Mouse (Mus musculus) embryonic facial prominence, embryonic 13.5 days (tissue): Measurements from ENCODE around the gene Prss45. TPM values are rescaled to one million over a fixed set of nuclear protein-coding genes. Genes with fewer than 3 reads are reported as not detected.

ENCODE experiments used
- ATAC-seq: fragments of 200-750 bp; cut with Nextera tagmentation; 2 replicates; pipeline ENCODE4 v1.8.0; 2017; ENCODE audit warnings: low read depth; ENCODE audit not compliant: insufficient number of reproducible peaks, insufficient read depth, low FRiP score, low TSS enrichment
- H3K27ac ChIP-seq: fragments of 300-500 bp; sonication (generic); 2 replicates; pipeline ENCODE4 v1.5.1; 2015; ENCODE audit warnings: moderate library complexity, mild to moderate bottlenecking, inconsistent platforms
- H3K27me3 ChIP-seq: fragments of 300-500 bp; sonication (generic); 2 replicates; pipeline ENCODE4 v1.6.1; 2015; ENCODE audit warnings: mild to moderate bottlenecking, inconsistent platforms
- H3K36me3 ChIP-seq: fragments of 300-500 bp; sonication (generic); 2 replicates; pipeline ENCODE4 v1.6.1; 2015; ENCODE audit warnings: mild to moderate bottlenecking, inconsistent platforms
- H3K4me1 ChIP-seq: fragments of 300-500 bp; sonication (generic); 2 replicates; pipeline ENCODE4 v1.6.1; 2015; ENCODE audit warnings: inconsistent platforms
- H3K4me2 ChIP-seq: fragments of 300-500 bp; sonication (generic); 2 replicates; pipeline ENCODE4 v1.6.1; 2015; ENCODE audit warnings: moderate library complexity, mild to moderate bottlenecking, inconsistent platforms
- H3K4me3 ChIP-seq: fragments of 300-500 bp; sonication (generic); 2 replicates; pipeline ENCODE4 v1.5.1; 2015; ENCODE audit warnings: mild to moderate bottlenecking, inconsistent platforms
- H3K9ac ChIP-seq: fragments of 300-500 bp; sonication (generic); 2 replicates; pipeline ENCODE4 v1.6.1; 2015; ENCODE audit warnings: mild to moderate bottlenecking, inconsistent platforms
- H3K9me3 ChIP-seq: fragments of 300-500 bp; sonication (generic); 2 replicates; pipeline ENCODE4 v1.6.1; 2016; ENCODE audit warnings: inconsistent platforms
- WGBS: fragments of 180-500 bp; shearing (Covaris S2); methylation state at CpG from one replicate; pipeline ENCODE4 v1.1.7; 2015; ENCODE audit warnings: mixed read lengths; 5-methylcytosine and 5-hydroxymethylcytosine counted together
- polyA plus RNA-seq: library from polyadenylated mRNA; unstranded; fragments of >200 nt; fragmentation: Nextera tagmentation; extraction: Ambion mirVana; gene quantifications from 2 replicates; pipeline ENCODE4 v1.2.1, GENCODE M21; 2015

Gene Prss45
- polyA plus RNA-seq, 1 experiment from 2014 or later = not detected

DNA sequence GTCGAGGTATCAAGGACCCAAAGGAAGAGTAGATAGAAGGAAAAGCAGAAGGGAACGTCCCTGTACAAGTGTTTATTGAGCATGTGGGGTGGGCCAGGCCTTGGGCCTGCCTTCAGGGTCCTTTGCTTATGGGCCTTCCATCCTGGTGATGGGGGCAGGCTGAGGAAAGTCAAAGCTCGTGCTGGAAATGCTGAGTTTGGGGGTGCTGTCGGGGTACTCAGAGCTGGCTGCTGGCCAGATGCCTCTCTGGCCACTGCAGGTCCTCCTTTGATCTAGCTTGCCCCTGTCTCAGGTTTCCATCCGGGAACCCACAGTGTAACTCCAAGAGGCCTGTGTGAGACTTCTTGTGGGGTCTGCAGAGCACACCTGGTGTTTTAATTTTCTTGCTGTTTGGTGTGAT is 24.1 kb downstream of the Prss45 start:
- Histone ChIP-seq H3K4me3 (no peak overlapping the region), H3K4me2 (no peak overlapping the region), H3K9ac (no peak overlapping the region), H3K9me3 (no peaks in the 10 kb centered on the region), H3K36me3 (no peaks in the 10 kb centered on the region), H3K4me1 (peaks cover 7% of the 10 kb centered on the region), H3K27ac (no peak overlapping the region), H3K27me3 (peaks cover 28% of the 10 kb centered on the region)
- 36% methylated on average over 5 of the region's 5 CpGs for whole genome bisulfite sequencing
- no peak for ATAC-seq

DNA sequence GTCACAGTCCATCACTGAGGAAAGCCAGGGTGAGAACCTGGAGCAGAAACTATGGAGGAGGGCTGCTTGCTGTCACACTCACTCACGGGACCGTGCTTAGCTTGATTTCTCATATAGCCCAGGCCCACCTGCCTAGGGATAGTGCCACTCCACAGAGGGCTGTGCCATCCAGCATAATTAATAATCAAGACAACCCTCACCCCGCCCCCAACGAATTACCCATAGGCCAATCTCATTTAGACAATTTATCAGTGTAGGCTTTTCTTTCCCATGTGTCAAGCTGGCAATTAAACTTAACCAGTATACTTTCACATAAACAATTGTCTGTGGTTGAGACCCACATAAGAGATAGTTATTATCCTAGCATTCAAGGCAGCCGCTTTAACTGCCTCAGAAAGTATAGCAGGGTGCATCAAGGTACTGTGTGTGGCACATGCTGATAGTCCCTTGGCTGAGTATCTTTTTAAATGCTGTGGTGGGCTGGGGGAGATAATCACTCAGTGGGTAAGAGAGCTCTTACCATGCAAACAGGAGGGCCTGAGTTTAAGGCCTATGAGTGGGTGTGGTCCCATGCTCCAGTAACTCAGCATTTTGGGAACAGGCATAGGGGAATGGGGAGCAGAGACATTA is 24.7 kb downstream of the Prss45 start:
- no peaks in the 10 kb centered on the region for H3K36me3 ChIP-seq
- peaks cover 28% of the 10 kb centered on the region for H3K27me3 ChIP-seq
- no peak overlapping the region for H3K9ac ChIP-seq
- no peak overlapping the region for H3K27ac ChIP-seq
- whole genome bisulfite sequencing = 84% methylated on average over 5 of the region's 5 CpGs
- no peak overlapping the region for H3K4me3 ChIP-seq
- H3K9me3 ChIP-seq = no peaks in the 10 kb centered on the region
- no peak overlapping the region for H3K4me2 ChIP-seq
- no peak for ATAC-seq
- peaks cover 7% of the 10 kb centered on the region for H3K4me1 ChIP-seq

DNA sequence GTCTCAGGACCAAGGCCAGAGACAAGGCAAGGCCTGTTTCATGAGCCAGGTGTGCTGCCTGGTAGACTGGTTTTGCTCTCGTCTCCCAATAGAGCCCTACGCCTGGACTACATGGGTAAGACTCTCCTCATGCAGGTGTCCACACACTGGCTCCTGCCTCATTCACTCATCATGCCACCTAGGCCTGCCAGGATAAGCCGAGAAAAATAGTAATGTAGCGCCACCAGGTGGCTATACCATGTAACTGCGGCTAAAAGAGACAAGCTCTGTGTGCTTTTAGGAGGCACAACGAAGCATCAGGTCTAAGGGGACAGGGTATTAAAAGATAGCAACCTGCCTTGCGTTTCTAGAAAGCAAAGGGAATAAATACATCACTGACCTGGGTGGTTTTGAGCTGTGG is 36.6 kb downstream of the Prss45 start:
- no peak overlapping the region for H3K9ac ChIP-seq
- no peak overlapping the region for H3K4me3 ChIP-seq
- no peaks in the 10 kb centered on the region for H3K9me3 ChIP-seq
- no peak overlapping the region for H3K27ac ChIP-seq
- H3K27me3 ChIP-seq = peaks cover 32% of the 10 kb centered on the region
- no peak for ATAC-seq
- peaks cover 22% of the 10 kb centered on the region for H3K4me1 ChIP-seq
- H3K36me3 ChIP-seq = no peaks in the 10 kb centered on the region
- 20% methylated on average over 7 of the region's 7 CpGs for WGBS
- H3K4me2 ChIP-seq = no peak overlapping the region

GRCm38 (mm10) chr9:110873681-110874659 is 39.6 kb downstream of the Prss45 start:
- peaks cover 22% of the 10 kb centered on the region for H3K4me1 ChIP-seq
- no peak overlapping the region for H3K27ac ChIP-seq
- no peaks in the 10 kb centered on the region for H3K9me3 ChIP-seq
- peak overlapping the region; percentile 52 for H3K9ac ChIP-seq
- peak overlapping the region; percentile 59 for H3K4me2 ChIP-seq
- no peaks in the 10 kb centered on the region for H3K36me3 ChIP-seq
- peaks cover 48% of the 10 kb centered on the region for H3K27me3 ChIP-seq
- peak overlapping the region; percentile 37 for H3K4me3 ChIP-seq
- 10% methylated on average over 34 of the region's 40 CpGs for WGBS
- ATAC-seq = 0 out of 2 replicates have a peak, but pooled peaks have one; percentile 22

DNA sequence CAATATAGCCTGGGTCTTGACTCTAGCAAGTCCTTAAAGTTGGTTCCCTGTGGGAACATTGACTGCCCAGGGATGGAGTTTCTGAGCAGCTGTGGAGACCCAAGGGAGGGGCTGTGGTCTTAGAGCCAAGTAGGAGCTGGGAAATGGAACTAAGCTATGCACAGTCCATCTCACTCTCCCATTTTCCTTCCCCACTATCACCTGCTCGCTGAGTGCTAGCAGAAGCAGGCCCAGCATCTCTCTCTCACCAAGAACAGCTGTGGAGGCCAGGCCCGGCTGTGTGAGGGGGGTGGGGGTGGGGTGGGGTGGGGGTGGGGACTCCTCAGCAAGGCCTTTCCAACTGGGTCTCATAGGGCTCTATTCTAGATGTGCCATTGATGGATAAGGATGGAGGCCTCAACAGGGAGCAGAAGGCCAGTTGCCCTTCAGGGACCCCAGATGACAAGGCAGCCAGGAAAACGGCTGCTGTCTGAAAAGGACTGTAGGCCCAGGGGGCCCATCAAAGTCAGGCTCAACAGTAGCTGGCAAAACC is 40.3 kb downstream of the Prss45 start:
- WGBS = 11% methylated on average over 3 of the region's 3 CpGs
- Histone ChIP-seq H3K4me1 (peaks cover 30% of the 10 kb centered on the region), H3K9me3 (no peaks in the 10 kb centered on the region), H3K36me3 (no peaks in the 10 kb centered on the region), H3K27ac (no peak overlapping the region), H3K4me3 (no peak overlapping the region), H3K4me2 (no peak overlapping the region), H3K27me3 (peaks cover 55% of the 10 kb centered on the region), H3K9ac (no peak overlapping the region; the same call in 1 of the 2 replicates)
- no peak for ATAC-seq

DNA sequence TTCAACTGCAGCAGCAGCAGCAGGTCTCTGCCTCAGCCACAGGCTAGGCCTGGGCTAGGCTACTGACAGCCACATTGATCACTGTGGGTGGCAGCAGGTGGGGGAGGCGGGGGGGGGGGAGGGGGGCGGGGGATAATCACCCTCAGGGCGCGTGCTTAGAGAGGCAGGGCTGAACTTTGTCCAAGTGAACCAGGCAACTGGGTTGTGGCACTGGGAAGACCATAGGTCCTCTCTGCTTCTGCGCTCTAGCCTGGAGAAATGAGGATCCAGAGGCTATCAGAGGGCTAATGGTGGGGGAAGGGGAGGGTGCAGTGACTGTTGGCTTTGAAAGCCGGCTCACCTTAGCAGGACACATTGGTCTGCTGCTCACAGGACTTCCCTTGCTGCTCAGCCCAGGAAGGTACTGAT is 40.9 kb downstream of the Prss45 start:
- Histone ChIP-seq H3K36me3 (no peaks in the 10 kb centered on the region), H3K4me1 (peaks cover 33% of the 10 kb centered on the region), H3K27me3 (peaks cover 61% of the 10 kb centered on the region), H3K27ac (no peak overlapping the region), H3K4me3 (no peak overlapping the region), H3K9me3 (no peaks in the 10 kb centered on the region), H3K4me2 (no peak overlapping the region), H3K9ac (no peak overlapping the region; the same call in 1 of the 2 replicates)
- ATAC-seq = no peak
- WGBS = 28% methylated on average over 4 of the region's 6 CpGs

- no peaks in the 10 kb centered on the region for H3K9me3 ChIP-seq
- 76% methylated on average over 1 of the region's 1 CpGs for WGBS
- H3K4me2 ChIP-seq = no peak overlapping the region
- no peak overlapping the region for H3K27ac ChIP-seq
- H3K27me3 ChIP-seq = peaks cover 69% of the 10 kb centered on the region
- H3K4me1 ChIP-seq = peaks cover 38% of the 10 kb centered on the region
- H3K36me3 ChIP-seq = no peaks in the 10 kb centered on the region
- H3K9ac ChIP-seq = no peak overlapping the region
- H3K4me3 ChIP-seq = no peak overlapping the region
- no peak for ATAC-seq
These were observed 43.0 kb downstream of the Prss45 start for GRCm38 (mm10) chr9:110877353-110877752.

DNA sequence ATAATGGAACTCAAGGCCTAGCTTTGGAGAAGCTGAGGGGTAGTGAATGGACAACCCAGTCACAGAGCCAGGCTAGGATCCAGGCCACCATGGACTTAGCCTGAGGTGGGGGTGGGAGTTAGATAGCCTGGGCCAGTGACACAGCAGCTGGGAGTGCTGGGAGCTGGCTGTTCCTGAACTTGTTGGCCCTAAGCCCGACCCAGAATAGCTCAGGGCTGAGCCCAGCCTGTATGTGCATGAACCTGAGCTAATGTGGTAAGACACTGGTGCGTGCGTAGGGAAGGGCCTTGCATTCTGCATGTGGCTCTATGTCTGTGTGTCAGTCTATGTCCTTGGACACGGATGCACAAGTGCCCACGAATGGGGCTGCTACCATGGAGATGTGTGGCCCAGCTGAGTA is 43.5 kb downstream of the Prss45 start:
- Histone ChIP-seq H3K4me2 (no peak overlapping the region), H3K36me3 (no peaks in the 10 kb centered on the region), H3K9ac (no peak overlapping the region), H3K9me3 (no peaks in the 10 kb centered on the region), H3K27me3 (peaks cover 65% of the 10 kb centered on the region), H3K27ac (no peak overlapping the region), H3K4me1 (peaks cover 38% of the 10 kb centered on the region), H3K4me3 (no peak overlapping the region)
- ATAC-seq = no peak
- whole genome bisulfite sequencing = 85% methylated on average over 5 of the region's 5 CpGs

DNA sequence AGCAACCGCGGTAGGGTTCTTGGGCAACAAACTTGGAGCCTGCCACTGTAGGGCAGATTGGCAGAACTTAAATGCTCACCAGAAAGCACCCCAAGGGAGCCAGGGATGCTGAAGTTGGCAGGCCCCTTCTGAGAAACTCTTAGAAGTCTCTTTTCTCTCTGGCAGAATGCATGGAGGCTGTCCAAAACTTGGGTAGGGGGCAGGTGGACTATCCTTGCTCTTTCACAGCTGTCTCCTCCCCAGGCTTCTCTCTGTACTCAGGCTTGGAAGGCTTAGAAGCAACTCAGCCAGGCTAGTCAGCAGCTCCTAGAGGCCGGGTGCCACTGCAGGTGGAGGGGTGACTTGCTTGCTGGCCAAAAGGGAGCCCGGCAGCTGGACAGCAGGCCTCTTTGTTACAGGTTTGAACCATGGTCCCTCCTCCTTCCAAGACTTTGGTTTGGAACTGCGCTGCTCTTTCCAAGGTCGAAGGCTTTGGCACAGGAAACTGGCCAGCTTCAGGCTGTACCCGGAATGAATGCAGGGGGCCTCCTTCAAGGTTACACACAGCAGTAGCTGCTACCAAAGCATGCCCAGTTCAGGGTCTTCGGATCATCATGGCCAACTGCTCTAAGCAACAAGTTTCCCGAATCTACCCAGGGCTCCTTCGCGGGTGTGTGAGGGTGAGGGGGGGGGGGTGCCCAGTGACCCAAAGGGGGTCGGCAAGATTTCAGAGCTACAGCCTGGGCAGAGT is 45.0 kb downstream of the Prss45 start, which contains the start of gene Als2cl:
Gene Als2cl (plus strand): TSS at position 680 of the 730 bp plus-strand sequence.
- H3K27ac ChIP-seq = no peak within 1 kb of the TSS
- no peaks in the 10 kb centered on the region for H3K9me3 ChIP-seq
- H3K27me3 ChIP-seq = peaks cover 50% of the 10 kb centered on the region
- no peak for ATAC-seq
- H3K9ac ChIP-seq = peak within 1 kb of the TSS; percentile 77
- H3K36me3 ChIP-seq = no peaks in the 10 kb centered on the region
- WGBS = 11% methylated on average over 12 of the region's 12 CpGs
- peak within 1 kb of the TSS; percentile 93 for H3K4me2 ChIP-seq
- peaks cover 28% of the 10 kb centered on the region for H3K4me1 ChIP-seq
- peak within 1 kb of the TSS; percentile 60 for H3K4me3 ChIP-seq

GRCm38 (mm10) chr9:110879998-110880561 is 45.7 kb downstream of the Prss45 start, which contains the start of gene Tmie:
TSS of gene Tmie (minus strand) at chr9:110880113.
- WGBS = under 1% methylated on average over 49 of the region's 57 CpGs
- H3K9ac ChIP-seq = peak within 1 kb of the TSS; percentile 77
- peaks cover 20% of the 10 kb centered on the region for H3K4me1 ChIP-seq
- ATAC-seq = peak; percentile 49
- no peak within 1 kb of the TSS for H3K27ac ChIP-seq
- no peaks in the 10 kb centered on the region for H3K36me3 ChIP-seq
- no peaks in the 10 kb centered on the region for H3K9me3 ChIP-seq
- H3K4me3 ChIP-seq = peak within 1 kb of the TSS; percentile 60
- peaks cover 46% of the 10 kb centered on the region for H3K27me3 ChIP-seq
- peak within 1 kb of the TSS; percentile 93 for H3K4me2 ChIP-seq

DNA sequence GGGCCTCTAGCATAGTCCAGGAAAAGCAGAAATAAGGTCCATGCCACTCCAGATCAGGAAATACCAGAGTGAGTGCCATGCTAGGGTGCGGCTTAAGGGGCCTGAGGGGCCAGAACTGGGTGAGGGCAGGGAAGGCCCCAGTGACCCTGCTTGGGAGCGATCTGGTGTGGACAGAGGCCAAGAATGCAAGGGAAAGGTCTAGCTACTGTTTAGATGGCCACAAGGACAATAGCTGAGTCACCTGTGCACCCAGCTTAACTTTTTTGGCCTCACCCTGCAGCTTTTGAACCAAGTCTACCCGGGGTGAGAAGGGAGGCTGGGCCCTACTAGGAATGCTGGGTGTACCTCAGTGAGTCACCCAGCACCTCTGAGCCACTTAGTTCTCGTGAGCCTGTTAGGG is 46.4 kb downstream of the Prss45 start:
- Histone ChIP-seq H3K27me3 (peaks cover 46% of the 10 kb centered on the region), H3K27ac (no peak overlapping the region), H3K9me3 (no peaks in the 10 kb centered on the region), H3K4me2 (peak overlapping the region; percentile 93), H3K36me3 (no peaks in the 10 kb centered on the region), H3K9ac (peak overlapping the region; percentile 77), H3K4me1 (peaks cover 16% of the 10 kb centered on the region), H3K4me3 (peak overlapping the region; percentile 60)
- ATAC-seq = no peak
- WGBS = 79% methylated on average over 4 of the region's 4 CpGs
